Mouse (Mus musculus) forebrain, embryonic 11.5 days (tissue): ENCODE measurements around the gene Ank3. TPM values are rescaled to one million over a fixed set of nuclear protein-coding genes. Genes with fewer than 3 reads are reported as not detected.

Experiments used
- ATAC-seq: fragments of 200-750 bp; cut with Nextera tagmentation; replicated peaks from 2 replicates; pipeline ENCODE4 v1.8.0; 2017; ENCODE audit warnings: moderate TSS enrichment; ENCODE audit not compliant: low FRiP score
- DNase-seq: peaks from one replicate; pipeline ENCODE4 v3.0.0-alpha.2; 2017; ENCODE audit warnings: low spot score
- H3K27ac ChIP-seq: fragments of 300-500 bp; sonication (generic); 2 replicates; pipeline ENCODE4 v1.5.1; 2014; ENCODE audit warnings: low read depth, low read length
- H3K27me3 ChIP-seq: fragments of 300-500 bp; sonication (generic); 2 replicates; pipeline ENCODE4 v1.6.1; 2014; ENCODE audit warnings: mild to moderate bottlenecking, low read length, mixed read lengths; ENCODE audit not compliant: control insufficient read depth, insufficient read depth
- H3K36me3 ChIP-seq: fragments of 300-500 bp; sonication (generic); 2 replicates; pipeline ENCODE4 v1.6.1; 2014; ENCODE audit warnings: mild to moderate bottlenecking, low read length, moderate library complexity, mixed read lengths; ENCODE audit not compliant: control insufficient read depth, insufficient read depth
- H3K4me1 ChIP-seq: fragments of 300-500 bp; sonication (generic); replicated peaks from 2 replicates; pipeline ENCODE4 v1.6.1; 2014; ENCODE audit warnings: low read length, mixed read lengths; ENCODE audit not compliant: control insufficient read depth, insufficient read depth
- H3K4me2 ChIP-seq: fragments of 300-500 bp; sonication (generic); 2 replicates; pipeline ENCODE4 v1.6.1; 2014; ENCODE audit warnings: low read depth, mild to moderate bottlenecking, low read length, moderate library complexity, mixed read lengths; ENCODE audit not compliant: severe bottlenecking
- H3K4me3 ChIP-seq: fragments of 300-500 bp; sonication (generic); 2 replicates; pipeline ENCODE4 v1.5.1; 2014; ENCODE audit warnings: low read depth, low read length
- H3K9ac ChIP-seq: fragments of 300-500 bp; sonication (generic); 2 replicates; pipeline ENCODE4 v1.6.1; 2014; ENCODE audit warnings: low read length
- H3K9me3 ChIP-seq: fragments of 300-500 bp; sonication (generic); 2 replicates; pipeline ENCODE4 v1.6.1; 2016; ENCODE audit warnings: low read length, mixed read lengths; ENCODE audit not compliant: control insufficient read depth
- WGBS: fragments of 180-500 bp; shearing (Covaris S2); extraction: QIAGEN DNeasy Blood & Tissue Kit; methylation state at CpG from one replicate; pipeline ENCODE4 v1.1.7; 2014; 5-methylcytosine and 5-hydroxymethylcytosine counted together
- polyA plus RNA-seq: library from polyadenylated mRNA; unstranded; fragments of >200 nt; fragmentation: Nextera tagmentation; extraction: Ambion mirVana; gene quantifications from 2 replicates; pipeline ENCODE4 v1.2.1, GENCODE M21; 2014

The Ank3 gene
- polyA plus RNA-seq, 1 experiment from 2014 or later: 44.5 TPM

DNA sequence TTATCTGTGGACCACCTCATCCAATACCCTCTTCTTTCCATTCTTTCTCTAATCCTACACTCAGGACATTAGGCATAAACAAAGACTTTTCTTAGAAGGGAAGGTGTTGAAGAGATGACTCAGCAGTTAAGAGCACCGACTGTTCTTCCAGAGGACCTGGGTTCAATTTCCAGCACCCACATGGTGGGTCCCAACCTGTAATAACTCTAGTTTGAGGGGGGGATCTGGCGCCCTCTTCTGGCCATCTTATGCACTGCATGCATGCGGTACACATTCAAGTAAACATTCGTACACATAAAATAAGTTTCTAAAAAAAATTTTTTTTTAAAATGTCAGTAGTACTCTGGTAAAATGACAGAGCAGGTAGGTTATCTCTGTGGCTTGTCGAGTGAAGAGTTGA lies 133.0 kb downstream of the Ank3 start:
- no peak overlapping the region for H3K9ac ChIP-seq
- no peaks in the 10 kb centered on the region for H3K4me1 ChIP-seq
- H3K36me3 ChIP-seq: no peaks in the 10 kb centered on the region
- H3K27ac ChIP-seq: no peak overlapping the region
- no peak overlapping the region for H3K4me2 ChIP-seq
- ATAC-seq: no peak
- H3K27me3 ChIP-seq: no peaks in the 10 kb centered on the region
- H3K4me3 ChIP-seq: no peak overlapping the region
- WGBS: 82% methylated on average over 5 of the region's 5 CpGs
- no peaks in the 10 kb centered on the region for H3K9me3 ChIP-seq
- no peak for DNase-seq

DNA sequence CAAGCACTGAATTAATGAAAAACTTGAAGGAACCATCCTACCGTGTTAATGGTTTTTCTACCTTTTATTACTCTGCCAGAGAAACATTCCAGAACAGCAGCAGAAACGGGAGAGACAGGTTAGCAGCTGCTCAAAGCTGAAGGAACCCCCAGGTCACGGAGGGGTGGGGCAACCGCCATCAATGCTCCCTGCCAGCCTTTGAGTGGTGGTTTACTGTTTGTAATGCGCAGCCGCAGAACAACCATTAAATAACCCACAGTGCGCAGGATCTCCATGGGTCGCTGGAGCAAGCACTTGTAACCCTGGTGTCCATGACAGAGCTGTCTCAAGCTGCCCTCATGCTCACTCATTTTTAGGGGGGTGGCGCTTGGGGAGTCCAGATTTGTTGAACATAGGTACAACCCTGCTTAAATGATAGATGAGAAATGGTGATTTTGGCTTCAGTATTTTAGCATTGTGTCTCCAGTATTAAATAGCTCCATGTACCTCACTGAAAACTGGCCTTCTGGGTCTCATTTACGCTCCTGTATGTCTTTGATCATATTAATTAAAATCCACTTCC lies 133.7 kb downstream of the Ank3 start:
- H3K4me2 ChIP-seq: no peak overlapping the region
- ATAC-seq (no peak), DNase-seq (no peak)
- no peaks in the 10 kb centered on the region for H3K4me1 ChIP-seq
- no peak overlapping the region for H3K9ac ChIP-seq
- no peaks in the 10 kb centered on the region for H3K27me3 ChIP-seq
- no peaks in the 10 kb centered on the region for H3K9me3 ChIP-seq
- H3K27ac ChIP-seq: no peak overlapping the region
- 83% methylated on average over 10 of the region's 10 CpGs for WGBS
- H3K4me3 ChIP-seq: no peak overlapping the region
- no peaks in the 10 kb centered on the region for H3K36me3 ChIP-seq

DNA sequence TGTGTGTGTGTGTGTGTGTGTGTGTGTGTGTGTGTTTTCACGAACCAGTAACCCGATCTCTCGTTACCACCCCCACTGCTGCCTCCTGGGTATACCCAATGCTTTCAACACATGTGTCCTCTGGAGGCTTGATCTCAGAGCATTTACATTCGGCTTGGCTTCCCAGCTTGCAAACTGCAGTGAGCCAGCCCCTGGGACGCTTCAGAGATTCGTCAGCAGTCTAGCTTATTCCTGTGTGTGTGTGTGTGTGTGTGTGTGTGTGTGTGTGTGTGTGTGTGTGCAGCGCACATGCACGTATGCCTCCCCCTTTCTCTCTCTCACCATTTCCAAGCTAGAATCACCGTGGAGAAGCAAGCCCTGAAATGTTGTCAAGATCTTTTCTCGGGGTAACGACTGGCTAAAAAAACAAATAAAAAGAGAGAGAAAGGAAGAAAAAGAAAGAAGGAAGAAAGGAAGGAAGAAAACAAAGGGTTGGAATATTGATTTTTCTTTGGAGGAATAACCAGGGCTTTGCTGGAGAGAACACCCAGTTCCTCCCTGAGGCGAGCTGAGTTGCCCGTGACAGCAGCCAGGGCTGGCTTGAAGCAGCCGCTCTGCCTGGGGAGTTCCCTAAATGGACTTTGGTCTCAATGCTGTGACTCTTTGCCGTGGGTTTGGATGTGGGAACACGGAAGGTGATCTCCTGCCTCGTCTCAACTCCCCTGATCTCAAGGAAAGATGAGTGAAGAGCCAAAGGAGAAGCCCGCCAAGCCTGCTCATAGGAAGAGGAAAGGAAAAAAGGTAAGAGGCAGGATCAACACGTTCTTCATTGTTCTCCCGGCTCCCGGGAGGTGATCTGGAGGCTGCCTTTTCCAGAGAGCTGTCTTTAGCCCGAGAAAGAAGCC lies 135.2 kb downstream of the Ank3 start:
- H3K4me3 ChIP-seq: peak overlapping the region; percentile 37
- H3K9ac ChIP-seq: peak overlapping the region; percentile 64
- H3K27me3 ChIP-seq: no peaks in the 10 kb centered on the region
- no peaks in the 10 kb centered on the region for H3K9me3 ChIP-seq
- H3K4me2 ChIP-seq: peak overlapping the region; percentile 52
- DNase-seq: peak; percentile 70
- no peaks in the 10 kb centered on the region for H3K36me3 ChIP-seq
- WGBS: 8% methylated on average over 22 of the region's 22 CpGs
- ATAC-seq: peak; percentile 81
- peak overlapping the region; percentile 50 for H3K27ac ChIP-seq
- H3K4me1 ChIP-seq: no peaks in the 10 kb centered on the region

DNA sequence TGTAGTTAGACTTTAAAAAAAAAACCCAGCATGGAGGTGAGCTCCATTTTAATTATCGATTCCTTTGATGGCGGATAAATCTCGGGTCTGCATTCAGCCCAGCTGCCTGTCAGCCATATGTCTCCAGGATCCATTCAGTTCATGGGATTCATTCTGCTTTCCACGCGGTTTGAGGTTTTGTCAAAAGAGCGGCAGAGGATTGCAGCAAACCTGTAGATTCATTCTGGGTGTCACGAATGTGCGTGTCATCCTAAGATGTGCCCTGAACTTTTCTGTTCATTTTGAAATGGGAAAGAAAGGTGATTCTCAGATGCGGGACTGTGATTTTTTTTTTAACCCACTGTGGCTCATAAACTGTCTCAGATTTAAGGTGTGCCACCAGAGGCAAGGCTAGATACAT lies 136.1 kb downstream of the Ank3 start:
- H3K36me3 ChIP-seq: no peaks in the 10 kb centered on the region
- no peak overlapping the region for H3K27ac ChIP-seq
- peak overlapping the region; percentile 26 for H3K4me2 ChIP-seq
- no peak for DNase-seq
- no peaks in the 10 kb centered on the region for H3K4me1 ChIP-seq
- no peak overlapping the region for H3K9ac ChIP-seq
- ATAC-seq: no peak
- no peaks in the 10 kb centered on the region for H3K9me3 ChIP-seq
- peak overlapping the region; percentile 37 for H3K4me3 ChIP-seq
- WGBS: 58% methylated on average over 9 of the region's 9 CpGs
- no peaks in the 10 kb centered on the region for H3K27me3 ChIP-seq

DNA sequence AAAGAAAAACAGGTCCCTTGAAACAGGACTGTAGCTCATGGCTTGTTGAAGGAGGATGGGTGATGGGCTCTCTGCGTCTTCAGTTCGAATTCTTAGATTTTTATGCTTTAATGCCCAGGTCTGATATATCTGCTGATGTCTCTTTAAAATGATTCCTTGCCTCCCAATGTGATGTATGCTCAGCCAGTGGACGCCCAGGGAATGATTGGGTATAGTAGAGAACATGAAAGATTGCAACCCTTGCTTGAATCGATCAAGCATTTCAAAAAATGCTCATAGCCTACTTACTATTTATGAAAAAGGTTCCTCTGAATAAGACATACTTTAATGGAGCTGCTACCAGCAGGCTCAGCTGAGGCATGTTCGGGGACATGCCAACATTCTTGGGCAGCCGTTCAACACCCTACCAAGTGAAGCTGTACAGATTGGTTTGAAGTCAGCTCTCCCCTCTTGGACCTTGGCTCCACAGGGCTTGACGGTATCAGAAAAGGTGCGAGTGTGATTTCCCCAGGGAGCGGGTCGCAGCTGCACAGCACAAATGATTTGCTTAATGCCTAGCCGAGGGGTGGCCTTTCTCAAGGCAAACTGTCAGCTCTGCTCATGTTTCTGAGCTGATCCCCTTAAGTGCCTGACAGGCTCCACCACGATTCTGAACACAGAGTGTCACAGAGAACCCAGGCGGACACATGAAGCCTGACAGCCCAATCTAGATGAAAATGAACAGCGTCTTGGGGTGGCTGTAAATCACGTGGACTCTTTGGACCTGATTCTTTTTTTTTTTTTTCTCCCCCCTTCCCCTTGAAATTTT lies 136.8 kb downstream of the Ank3 start:
- Histone ChIP-seq H3K27ac (peak overlapping the region; percentile 41; the same call in 1 of the 2 replicates), H3K27me3 (no peaks in the 10 kb centered on the region), H3K9ac (no peak overlapping the region), H3K36me3 (no peaks in the 10 kb centered on the region), H3K9me3 (no peaks in the 10 kb centered on the region), H3K4me3 (peak overlapping the region; percentile 37), H3K4me2 (peak overlapping the region; percentile 26; the same call in 1 of the 2 replicates), H3K4me1 (no peaks in the 10 kb centered on the region)
- 57% methylated on average over 15 of the region's 15 CpGs for WGBS
- peak; percentile 57 for DNase-seq
- ATAC-seq: peak; percentile 31; the same call in 1 of the 2 replicates

DNA sequence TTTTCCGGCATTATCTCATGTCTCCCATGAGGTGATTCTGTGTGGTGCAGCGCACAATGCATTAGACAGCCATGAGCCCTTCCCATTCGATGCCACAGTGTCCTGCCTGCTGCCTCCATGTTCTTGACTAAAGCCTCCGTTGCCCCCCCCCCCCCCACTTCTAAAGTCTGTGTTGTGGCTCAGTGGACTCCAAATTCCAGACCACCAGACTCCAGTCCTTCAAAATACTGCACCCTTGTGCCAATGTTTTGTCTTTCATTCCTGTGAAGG lies 137.3 kb downstream of the Ank3 start:
- Histone ChIP-seq H3K4me2 (0 out of 2 replicates have a peak overlapping the region, but pooled peaks have one; percentile 11), H3K36me3 (no peaks in the 10 kb centered on the region), H3K27me3 (no peaks in the 10 kb centered on the region), H3K27ac (peak overlapping the region; percentile 31; the same call in 1 of the 2 replicates), H3K4me3 (peak overlapping the region; percentile 37; the same call in 1 of the 2 replicates), H3K9ac (no peak overlapping the region), H3K4me1 (no peaks in the 10 kb centered on the region), H3K9me3 (no peaks in the 10 kb centered on the region)
- no peak for ATAC-seq
- 80% methylated on average over 4 of the region's 4 CpGs for WGBS
- no peak for DNase-seq

DNA sequence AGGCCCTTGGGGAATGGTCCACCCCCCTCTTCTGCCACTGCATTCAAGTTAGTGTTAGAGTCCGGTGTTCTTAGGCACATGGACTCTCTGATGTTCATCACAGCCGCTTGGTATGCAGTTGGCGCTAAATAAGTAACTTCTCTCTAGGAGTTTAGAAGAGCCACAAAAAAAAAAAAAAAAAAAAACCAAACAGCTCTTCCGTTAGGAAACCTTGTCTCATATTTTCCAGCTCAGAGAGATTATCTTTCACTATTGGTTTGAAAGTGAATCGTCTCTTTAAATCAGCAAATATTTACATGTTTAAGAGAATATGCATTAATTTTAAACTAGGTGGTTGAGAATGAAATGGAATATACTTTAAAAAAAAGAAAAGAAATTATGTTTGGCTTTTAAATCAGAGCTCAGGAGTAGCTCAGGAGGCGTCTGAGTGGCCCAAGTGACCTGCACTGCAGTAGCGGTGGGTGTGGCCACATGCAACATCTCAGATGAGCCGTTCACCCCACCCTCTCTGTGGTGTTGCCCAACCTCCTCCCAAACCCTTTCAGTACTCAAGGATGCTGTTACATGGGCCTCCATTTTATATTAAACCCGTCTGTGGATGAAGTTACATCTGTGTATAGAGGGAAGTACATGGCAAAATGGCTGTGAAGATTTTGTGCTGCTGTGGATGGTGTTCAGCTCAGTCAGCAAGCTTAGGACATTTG lies 138.0 kb downstream of the Ank3 start:
- WGBS: 74% methylated on average over 9 of the region's 9 CpGs
- H3K27ac ChIP-seq: no peak overlapping the region
- no peaks in the 10 kb centered on the region for H3K9me3 ChIP-seq
- no peak overlapping the region for H3K9ac ChIP-seq
- no peak for ATAC-seq
- no peaks in the 10 kb centered on the region for H3K27me3 ChIP-seq
- no peaks in the 10 kb centered on the region for H3K4me1 ChIP-seq
- H3K4me2 ChIP-seq: 0 out of 2 replicates have a peak overlapping the region, but pooled peaks have one; percentile 11
- DNase-seq: no peak
- H3K36me3 ChIP-seq: no peaks in the 10 kb centered on the region
- H3K4me3 ChIP-seq: peak overlapping the region; percentile 37; the same call in 1 of the 2 replicates

DNA sequence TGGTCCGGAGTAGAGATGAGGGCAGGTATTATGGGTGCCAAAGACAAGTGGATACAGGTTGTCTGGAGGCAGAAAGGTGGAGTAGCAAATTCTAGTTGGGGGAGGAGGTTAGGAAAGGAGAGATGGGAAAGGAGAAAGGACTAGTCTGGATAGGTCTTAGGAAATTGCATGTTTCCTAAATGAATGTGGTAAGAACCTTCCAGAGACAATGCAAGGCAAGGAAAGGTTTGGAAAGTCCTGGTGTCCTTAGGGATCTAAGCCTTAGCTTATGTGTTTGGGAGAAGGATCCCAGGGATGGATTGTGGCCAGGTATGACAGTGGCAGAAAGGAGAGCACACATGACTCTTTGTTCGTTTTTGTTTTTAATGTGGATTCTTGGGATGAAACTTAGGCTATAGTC lies 139.7 kb downstream of the Ank3 start:
- Histone ChIP-seq H3K4me3 (no peak overlapping the region), H3K27ac (no peak overlapping the region), H3K36me3 (no peaks in the 10 kb centered on the region), H3K9me3 (no peaks in the 10 kb centered on the region), H3K9ac (no peak overlapping the region), H3K27me3 (no peaks in the 10 kb centered on the region), H3K4me1 (no peaks in the 10 kb centered on the region), H3K4me2 (no peak overlapping the region)
- 93% methylated on average over 2 of the region's 2 CpGs for WGBS
- ATAC-seq (no peak), DNase-seq (no peak)
